8 mouse cellular contexts compared by ENCODE assay signal in the genomic region with DNA sequence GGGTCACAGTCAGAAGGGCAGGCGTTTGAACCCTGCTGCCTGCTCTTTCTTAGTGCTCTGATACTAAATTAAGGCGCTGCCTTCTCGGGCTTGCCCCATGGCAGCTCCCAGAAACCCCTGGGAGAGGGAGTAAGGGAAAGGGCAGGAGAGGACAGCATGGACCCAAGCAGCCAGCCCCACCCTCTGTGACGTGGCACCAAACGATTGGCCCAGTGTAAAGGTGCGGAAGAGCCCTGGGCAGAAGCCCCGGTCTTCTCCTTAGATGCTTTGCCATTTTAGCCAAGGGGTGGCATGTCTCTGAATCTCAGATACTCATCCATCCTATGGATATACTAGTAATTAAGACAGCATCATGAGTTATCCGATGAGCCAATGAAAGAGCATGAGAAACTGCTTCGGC. TPM values are rescaled to one million over a fixed set of nuclear protein-coding genes. Genes with fewer than 3 reads are reported as not detected.
DNase-seq lines count a peak whose midpoint lies in the region; ATAC-seq and TF ChIP-seq lines count a peak whose summit lies in the region.

No protein-coding gene starts in this region.

- no peak for TF ChIP-seq POLR2A in kidney, adult 2 months (IDR thresholded peaks at IDR 0.05; ENCODE audit: low read depth, low read length)

- no peak overlapping the region for H3K27ac ChIP-seq in kidney, embryonic 16.5 days (ENCODE audit: low read length)
- H3K27ac ChIP-seq in kidney, adult 2 months (ENCODE audit: insufficient read depth, low read depth, low read length): no peak overlapping the region
- H3K27ac ChIP-seq in heart, embryonic 16.5 days (ENCODE audit: low read length): no peak overlapping the region

- ATAC-seq in kidney, embryonic 16.5 days (ENCODE audit: low FRiP score, low TSS enrichment): peak; percentile 69; the same call in 1 of the 2 replicates
- ATAC-seq in heart, embryonic 16.5 days (replicated peaks; ENCODE audit: extremely low read depth, insufficient read depth, low FRiP score): peak; percentile 55; the same call in 1 of the 2 replicates
- no peak for ATAC-seq in CD4-positive, CD25-positive, alpha-beta regulatory T cell, adult 4 months

- peaks cover 13% of the 10 kb centered on the region for H3K4me1 ChIP-seq in kidney, embryonic 16.5 days (ENCODE audit: insufficient read depth, low read length)
- H3K4me1 ChIP-seq in kidney, adult 2 months (ENCODE audit: control insufficient read depth, insufficient read depth, low read length): no peaks in the 10 kb centered on the region
- peaks cover 9% of the 10 kb centered on the region for H3K4me1 ChIP-seq in heart, embryonic 16.5 days (ENCODE audit: control insufficient read depth, insufficient read depth, low read length)

- no peak overlapping the region for H3K4me3 ChIP-seq in kidney, embryonic 16.5 days (ENCODE audit: low read length)
- no peak overlapping the region for H3K4me3 ChIP-seq in kidney, adult 2 months (ENCODE audit: insufficient read depth, low read depth, low read length)
- 0 out of 2 replicates have a peak overlapping the region, but pooled peaks have one; percentile 7 for H3K4me3 ChIP-seq in heart, embryonic 16.5 days (ENCODE audit: low read length)

- no peak for DNase-seq in kidney, adult 2 months
- DNase-seq in c-Kit-positive CD71-positive TER-119-positive erythroid progenitor cells, embryonic 14.5 days (ENCODE audit: low spot score): peak; percentile 4
- peak; percentile 18 to 36 for DNase-seq in lung, postnatal 4 days
- no peak for DNase-seq in right cerebral cortex, postnatal 14 days
- no peak for DNase-seq in frontal cortex, postnatal 25 days (ENCODE audit: low spot score in 2 of 2)

- H3K9me3 ChIP-seq in kidney, embryonic 16.5 days (ENCODE audit: low read length): no peaks in the 10 kb centered on the region
- no peaks in the 10 kb centered on the region for H3K9me3 ChIP-seq in heart, embryonic 16.5 days (replicated peaks; ENCODE audit: control insufficient read depth, low read length)

- H3K9ac ChIP-seq in kidney, embryonic 16.5 days (replicated peaks; ENCODE audit: low read length): no peak overlapping the region
- H3K9ac ChIP-seq in heart, embryonic 16.5 days (ENCODE audit: low read length): no peak overlapping the region

- H3K4me2 ChIP-seq in kidney, embryonic 16.5 days (replicated peaks; ENCODE audit: low read depth, low read length): peak overlapping the region; percentile 29
- H3K4me2 ChIP-seq in heart, embryonic 16.5 days (ENCODE audit: low read depth, low read length): peak overlapping the region; percentile 36; the same call in 1 of the 2 replicates

- no peaks in the 10 kb centered on the region for H3K27me3 ChIP-seq in kidney, embryonic 16.5 days (ENCODE audit: insufficient read depth, low read length)
- peaks cover 2% of the 10 kb centered on the region; the same call in 1 of the 2 replicates for H3K27me3 ChIP-seq in kidney, adult 2 months (replicated peaks; ENCODE audit: control insufficient read depth, insufficient read depth, low read length)
- peaks cover 4% of the 10 kb centered on the region; the same call in 1 of the 2 replicates for H3K27me3 ChIP-seq in heart, embryonic 16.5 days (ENCODE audit: control insufficient read depth, insufficient read depth, low read length)

- WGBS in kidney, embryonic 16.5 days: 30% methylated on average over 9 of the region's 9 CpGs
- 30% methylated on average over 9 of the region's 9 CpGs for WGBS in kidney, adult 2 months
- 22% methylated on average over 9 of the region's 9 CpGs for whole genome bisulfite sequencing in heart, embryonic 16.5 days

- H3K36me3 ChIP-seq in kidney, embryonic 16.5 days (ENCODE audit: insufficient read depth, low read length): no peaks in the 10 kb centered on the region
- no peaks in the 10 kb centered on the region for H3K36me3 ChIP-seq in kidney, adult 2 months (ENCODE audit: control insufficient read depth, insufficient read depth, low read length)
- no peaks in the 10 kb centered on the region for H3K36me3 ChIP-seq in heart, embryonic 16.5 days (ENCODE audit: control insufficient read depth, insufficient read depth)

- TF ChIP-seq CTCF in kidney, adult 2 months (conservative IDR thresholded peaks at IDR 0.05; ENCODE audit: insufficient read depth, insufficient read length, low read depth, low read length): no peak

RNA-seq across cellular contexts. Expression of a gene that starts 21.3 kb away (rescaled TPM):
- 12.1 and 14.1 TPM in 2 replicates for polyA plus RNA-seq in kidney, embryonic 16.5 days (2015; fragmentation: Nextera tagmentation; extraction: Ambion mirVana)
- polyA plus RNA-seq in kidney, adult 2 months (2012; rRNA removed): 2.0 and 2.5 TPM in 2 replicates
- 1.1 and 1.8 TPM in 2 replicates for polyA plus RNA-seq in heart, embryonic 16.5 days (2015; fragmentation: Nextera tagmentation; extraction: Ambion mirVana)
- polyA plus RNA-seq in CD4-positive, CD25-positive, alpha-beta regulatory T cell, adult 4 months (2017; shearing (Covaris generic)): not detected

RNA-seq across cellular contexts. Expression of a gene that starts 58.0 kb away (rescaled TPM):
- polyA plus RNA-seq in kidney, embryonic 16.5 days (2015; fragmentation: Nextera tagmentation; extraction: Ambion mirVana): 0.94 and 2.1 TPM in 2 replicates
- polyA plus RNA-seq in kidney, adult 2 months (2012; rRNA removed): 0.74 TPM in 1 of 2 replicates, not detected in the other
- polyA plus RNA-seq in heart, embryonic 16.5 days (2015; fragmentation: Nextera tagmentation; extraction: Ambion mirVana): 0.46 and 0.92 TPM in 2 replicates
- polyA plus RNA-seq in CD4-positive, CD25-positive, alpha-beta regulatory T cell, adult 4 months (2017; shearing (Covaris generic)): not detected

RNA-seq across cellular contexts. Expression of a gene that starts 59.3 kb away (rescaled TPM):
- 1,046 and 1,071 TPM in 2 replicates for polyA plus RNA-seq in kidney, embryonic 16.5 days (2015; fragmentation: Nextera tagmentation; extraction: Ambion mirVana)
- polyA plus RNA-seq in kidney, adult 2 months (2012; rRNA removed): 4,626 and 5,972 TPM in 2 replicates
- 1,358 and 1,596 TPM in 2 replicates for polyA plus RNA-seq in heart, embryonic 16.5 days (2015; fragmentation: Nextera tagmentation; extraction: Ambion mirVana)
- polyA plus RNA-seq in CD4-positive, CD25-positive, alpha-beta regulatory T cell, adult 4 months (2017; shearing (Covaris generic)): 100 to 1,000 TPM; 486 to 529 TPM

Comparison
In these comparisons a context has a peak if more than half of its experiments do, and no peak if none do; other contexts are left out.
1. DNase-seq: peak in c-Kit-positive CD71-positive TER-119-positive erythroid progenitor cells, embryonic 14.5 days (single experiment) and lung, postnatal 4 days (2 of 2); none in kidney, adult 2 months (single experiment), right cerebral cortex, postnatal 14 days (single experiment) and frontal cortex, postnatal 25 days (0 of 2).